Mouse (Mus musculus) lung, adult 2 months (tissue): Measurements from ENCODE around the gene Pdrg1. TPM values are rescaled to one million over a fixed set of nuclear protein-coding genes. Genes with fewer than 3 reads are reported as not detected.

Experiments used
- DNase-seq: peaks from one replicate; pipeline ENCODE4 v3.0.0; 2022
- H3K4me1 ChIP-seq: fragments of 200-500 bp; 2 replicates; pipeline ENCODE4 v1.6.1; 2011; ENCODE audit warnings: low read length; ENCODE audit not compliant: control insufficient read depth, insufficient read depth
- H3K4me3 ChIP-seq: fragments of 200-500 bp; replicated peaks from 2 replicates; pipeline ENCODE3; 2011; ENCODE audit warnings: low read depth, mild to moderate bottlenecking, control low read depth, low read length; ENCODE audit errors: extremely low read depth
- CTCF ChIP-seq: fragments of 200-500 bp; IDR thresholded peaks from 2 replicates; pipeline ENCODE4 v1.5.1; 2011; ENCODE audit warnings: mild to moderate bottlenecking, low read length, control low read depth; ENCODE audit not compliant: insufficient read depth
- POLR2A ChIP-seq: fragments of 200-500 bp; IDR thresholded peaks from 2 replicates; pipeline ENCODE4 v1.6.1; 2011; ENCODE audit warnings: low read depth, mild to moderate bottlenecking, control low read depth, low read length, borderline replicate concordance; ENCODE audit errors: extremely low read depth
- WGBS: fragments of 180-500 bp; shearing (Covaris S2); methylation state at CpG from one replicate; pipeline ENCODE4 v1.1.7; 2018; 5-methylcytosine and 5-hydroxymethylcytosine counted together
- polyA plus RNA-seq: library from polyadenylated mRNA; depleted of rRNA; stranded (reverse); fragments of >200 nt; gene quantifications from 2 replicates; pipeline ENCODE4 v1.2.3, GENCODE M21; 2012; rRNA removed

Pdrg1 gene
- 39.9 and 61.9 TPM in 2 replicates for polyA plus RNA-seq

GRCm38 (mm10) chr2:153014758-153015593 is at the start of gene Pdrg1:
Gene Pdrg1 (minus strand): TSS chr2:153015427.
- TF ChIP-seq CTCF (peak; percentile 71), POLR2A (peak; percentile 94; the same call in 1 of the 2 replicates)
- Histone ChIP-seq H3K4me3 (peak within 1 kb of the TSS; percentile 96), H3K4me1 (peaks cover 5% of the 10 kb centered on the region; the same call in 1 of the 2 replicates)
- DNase-seq: peak; percentile 94
- 1% methylated on average over 54 of the region's 54 CpGs for WGBS

GRCm38 (mm10) chr2:153064190-153064970 is 49.2 kb upstream of the Pdrg1 start:
- Histone ChIP-seq H3K4me3 (no peak overlapping the region), H3K4me1 (peaks cover 4% of the 10 kb centered on the region; the same call in 1 of the 2 replicates)
- no peak for DNase-seq
- TF ChIP-seq CTCF (no peak), POLR2A (no peak)
- WGBS: 52% methylated on average over 9 of the region's 9 CpGs

GRCm38 (mm10) chr2:153063394-153063793 is 48.2 kb upstream of the Pdrg1 start:
- no peak for DNase-seq
- 55% methylated on average over 3 of the region's 3 CpGs for WGBS
- Histone ChIP-seq H3K4me1 (peaks cover 4% of the 10 kb centered on the region; the same call in 1 of the 2 replicates), H3K4me3 (no peak overlapping the region)
- no peak for TF ChIP-seq POLR2A
- TF ChIP-seq CTCF: no peak

GRCm38 (mm10) chr2:153060216-153060615 is 45.0 kb upstream of the Pdrg1 start:
- H3K4me3 ChIP-seq: no peak overlapping the region
- TF ChIP-seq POLR2A (no peak), CTCF (no peak)
- WGBS: 64% methylated on average over 7 of the region's 7 CpGs
- no peak for DNase-seq
- H3K4me1 ChIP-seq: peaks cover 4% of the 10 kb centered on the region; the same call in 1 of the 2 replicates

- no peaks in the 10 kb centered on the region for H3K4me1 ChIP-seq
- no peak for TF ChIP-seq CTCF
- no peak for TF ChIP-seq POLR2A
- no peak for DNase-seq
- no peak overlapping the region for H3K4me3 ChIP-seq
- 72% methylated on average over 4 of the region's 4 CpGs for WGBS
Observed at GRCm38 (mm10) chr2:153058365-153058764, 43.1 kb upstream of the Pdrg1 start.

GRCm38 (mm10) chr2:153055270-153055920 is 40.2 kb upstream of the Pdrg1 start:
- DNase-seq: no peak
- no peak for TF ChIP-seq CTCF
- TF ChIP-seq POLR2A: no peak
- 55% methylated on average over 6 of the region's 6 CpGs for WGBS
- Histone ChIP-seq H3K4me3 (no peak overlapping the region), H3K4me1 (no peaks in the 10 kb centered on the region)

GRCm38 (mm10) chr2:153053896-153054295 is 38.7 kb upstream of the Pdrg1 start:
- no peak overlapping the region for H3K4me3 ChIP-seq
- 90% methylated on average over 8 of the region's 8 CpGs for WGBS
- DNase-seq: no peak
- TF ChIP-seq CTCF (no peak), POLR2A (no peak)
- H3K4me1 ChIP-seq: no peaks in the 10 kb centered on the region

- no peak for DNase-seq
- 11% methylated on average over 30 of the region's 30 CpGs for WGBS
- Histone ChIP-seq H3K4me3 (no peak overlapping the region), H3K4me1 (no peaks in the 10 kb centered on the region)
- TF ChIP-seq CTCF (no peak), POLR2A (no peak)
Observed at GRCm38 (mm10) chr2:153052700-153053351, 37.6 kb upstream of the Pdrg1 start.

- 65% methylated on average over 9 of the region's 9 CpGs for WGBS
Observed at GRCm38 (mm10) chr2:153051537-153051936, 36.3 kb upstream of the Pdrg1 start.

More at GRCm38 (mm10) chr2:153051537-153051936, 36.3 kb upstream of the Pdrg1 start:
- Histone ChIP-seq H3K4me3 (no peak overlapping the region), H3K4me1 (no peaks in the 10 kb centered on the region)
- DNase-seq: no peak
- TF ChIP-seq CTCF (no peak), POLR2A (no peak)
